Mouse (Mus musculus) C2C12 (cell line): ENCODE measurements around the gene Tpsb2. TPM values are rescaled to one million over a fixed set of nuclear protein-coding genes. Genes with fewer than 3 reads are reported as not detected.

Source experiments
- H3K27me3 ChIP-seq: one replicate; pipeline ENCODE4 v1.6.1; 2011; ENCODE audit not compliant: control insufficient read depth, insufficient read depth, insufficient read length
- H3K36me3 ChIP-seq: one replicate; pipeline ENCODE4 v1.6.1; 2011; ENCODE audit not compliant: control insufficient read depth, insufficient read depth
- H3K4me3 ChIP-seq: one replicate; pipeline ENCODE4 v1.5.1; 2011; ENCODE audit warnings: mild to moderate bottlenecking, control low read depth; ENCODE audit not compliant: poor library complexity, insufficient read depth, severe bottlenecking
- H3K79me2 ChIP-seq: one replicate; pipeline ENCODE4 v1.6.1; 2011; ENCODE audit not compliant: control insufficient read depth, insufficient read depth
- H3K79me3 ChIP-seq: one replicate; pipeline ENCODE4 v1.6.1; 2011; ENCODE audit warnings: low read depth, control low read depth
- H3ac ChIP-seq: one replicate; pipeline ENCODE3; 2011; ENCODE audit warnings: low read depth; ENCODE audit not compliant: control insufficient read depth, insufficient read length
- CEBPB ChIP-seq: IDR thresholded peaks from one replicate; pipeline ENCODE4 v1.6.1; 2011; ENCODE audit warnings: low read depth, mild to moderate bottlenecking, control low read depth, moderate library complexity
- CTCF ChIP-seq: IDR thresholded peaks from one replicate; pipeline ENCODE4 v1.5.1; 2011; ENCODE audit not compliant: control insufficient read depth, insufficient read depth, insufficient read length
- FOSL1 ChIP-seq: IDR thresholded peaks from one replicate; pipeline ENCODE4 v1.8.0; 2011; ENCODE audit warnings: mild to moderate bottlenecking, low read length; ENCODE audit not compliant: poor library complexity, insufficient read depth, severe bottlenecking
- MAX ChIP-seq: IDR thresholded peaks from one replicate; pipeline ENCODE4 v1.6.1; 2011; ENCODE audit warnings: mild to moderate bottlenecking, control low read depth
- MYOD1 ChIP-seq: IDR thresholded peaks from one replicate; pipeline ENCODE4 v1.6.1; 2011; ENCODE audit warnings: low read depth; ENCODE audit not compliant: control insufficient read depth, insufficient read length
- MYOG ChIP-seq: IDR thresholded peaks from one replicate; pipeline ENCODE4 v1.6.1; 2011; ENCODE audit not compliant: control insufficient read depth, insufficient read length; ENCODE audit errors: extremely low read depth
- USF1 ChIP-seq: IDR thresholded peaks from one replicate; pipeline ENCODE4 v1.6.1; 2011; ENCODE audit warnings: low read depth, mild to moderate bottlenecking, control low read depth, moderate library complexity
- polyA plus RNA-seq: library from polyadenylated mRNA; unstranded; fragments of >200 nt; fragmentation: generic; extraction: Trizol; gene quantifications from one replicate; pipeline ENCODE4 v1.2.1, GENCODE M21; 2012; ENCODE audit warnings: missing spikeins

Tpsb2 gene
- polyA plus RNA-seq, 1 experiment: not detected

DNA sequence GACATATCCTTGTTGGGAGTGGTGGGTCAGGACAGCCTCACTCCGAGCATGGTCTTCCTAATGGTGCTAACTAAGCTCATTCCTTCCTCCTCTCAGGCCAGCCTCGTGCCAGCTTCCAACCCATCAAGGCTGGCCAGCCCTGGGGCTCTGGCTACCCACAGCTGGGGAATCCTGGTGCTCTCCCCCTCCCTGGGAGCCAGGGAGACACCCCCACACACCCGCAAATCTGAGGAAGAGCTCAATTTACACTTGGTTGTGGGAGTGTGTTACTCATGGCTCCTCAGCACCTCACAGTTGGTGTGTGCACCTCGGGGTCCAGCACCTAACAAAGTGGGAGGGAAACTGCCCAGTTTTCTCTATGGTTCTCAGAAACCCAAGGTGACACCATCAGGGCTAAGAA is 45.1 kb downstream of the Tpsb2 start:
- no peaks in the 10 kb centered on the region for H3K27me3 ChIP-seq
- H3K79me2 ChIP-seq: no peaks in the 10 kb centered on the region
- no peaks in the 10 kb centered on the region for H3K36me3 ChIP-seq
- H3ac ChIP-seq: no peak overlapping the region
- H3K79me3 ChIP-seq: no peaks in the 10 kb centered on the region
- H3K4me3 ChIP-seq: no peak overlapping the region
- TF ChIP-seq FOSL1 (no peak), USF1 (no peak), MYOG (no peak)

DNA sequence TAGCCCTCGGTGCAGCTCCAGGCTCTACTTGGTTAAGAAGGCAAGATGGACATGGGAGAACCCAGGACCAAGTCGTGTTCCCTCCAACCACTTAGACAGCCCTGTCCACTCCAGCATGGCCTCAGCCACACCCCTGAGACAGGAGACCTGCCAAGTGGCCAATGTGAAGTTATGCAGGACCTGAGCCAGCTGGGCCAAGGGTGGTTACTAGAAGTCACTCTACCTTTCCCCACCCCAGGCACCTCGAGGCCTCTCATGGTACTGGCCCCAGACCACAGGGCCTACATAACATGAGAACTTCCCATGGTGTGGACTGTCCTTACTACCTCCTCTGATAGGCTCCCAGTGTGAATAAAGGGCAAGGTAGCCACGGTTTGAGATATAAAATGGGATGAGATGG is 48.1 kb downstream of the Tpsb2 start:
- no peaks in the 10 kb centered on the region for H3K79me3 ChIP-seq
- H3K27me3 ChIP-seq: no peaks in the 10 kb centered on the region
- TF ChIP-seq MYOD1 (no peak), MAX (no peak)
- no peak overlapping the region for H3K4me3 ChIP-seq
- no peaks in the 10 kb centered on the region for H3K36me3 ChIP-seq
- no peaks in the 10 kb centered on the region for H3K79me2 ChIP-seq
- H3ac ChIP-seq: no peak overlapping the region

- no peak for TF ChIP-seq FOSL1
- no peak for TF ChIP-seq CTCF
- TF ChIP-seq MYOD1: no peak
- no peak for TF ChIP-seq MAX
- TF ChIP-seq CEBPB: no peak
- no peak for TF ChIP-seq USF1
- no peak for TF ChIP-seq MYOG
- no peaks in the 10 kb centered on the region for H3K27me3 ChIP-seq
- no peak overlapping the region for H3K4me3 ChIP-seq
- H3K79me3 ChIP-seq: no peaks in the 10 kb centered on the region
- no peaks in the 10 kb centered on the region for H3K79me2 ChIP-seq
- no peak overlapping the region for H3ac ChIP-seq
- H3K36me3 ChIP-seq: no peaks in the 10 kb centered on the region
These were observed 48.8 kb downstream of the Tpsb2 start for GRCm38 (mm10) chr17:25414917-25415316.

DNA sequence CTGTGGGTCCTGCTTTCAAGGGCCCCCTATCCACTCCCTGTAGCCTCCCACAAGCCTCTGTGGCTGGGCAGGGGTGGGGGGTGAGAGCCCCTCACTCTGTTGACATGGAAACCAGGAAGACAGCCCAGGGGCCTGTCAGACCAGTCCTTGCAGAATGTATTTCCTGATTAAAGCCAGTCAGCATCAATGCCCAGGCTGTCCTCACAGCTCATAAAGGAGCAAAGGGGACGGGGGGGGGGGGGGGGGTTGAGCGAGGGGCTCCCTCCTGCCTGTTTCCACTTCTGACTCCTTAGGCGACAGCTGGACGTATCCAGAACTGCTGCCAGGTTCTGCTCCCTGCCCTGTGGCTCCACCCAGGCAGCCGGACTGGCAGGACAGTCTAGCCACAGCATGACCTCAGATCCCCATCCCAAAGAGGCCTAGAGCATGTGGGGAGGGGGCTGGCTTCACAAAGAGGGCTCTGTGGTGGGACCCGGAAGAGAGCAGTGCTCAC is 49.4 kb downstream of the Tpsb2 start:
- Histone ChIP-seq H3ac (no peak overlapping the region), H3K79me3 (no peaks in the 10 kb centered on the region), H3K36me3 (no peaks in the 10 kb centered on the region), H3K4me3 (no peak overlapping the region), H3K27me3 (peaks cover under 1% of the 10 kb centered on the region), H3K79me2 (no peaks in the 10 kb centered on the region)
- TF ChIP-seq CTCF: no peak
- no peak for TF ChIP-seq MYOG
- TF ChIP-seq MAX: no peak
- TF ChIP-seq CEBPB: no peak
- TF ChIP-seq USF1: no peak
- TF ChIP-seq FOSL1: no peak
- TF ChIP-seq MYOD1: no peak

DNA sequence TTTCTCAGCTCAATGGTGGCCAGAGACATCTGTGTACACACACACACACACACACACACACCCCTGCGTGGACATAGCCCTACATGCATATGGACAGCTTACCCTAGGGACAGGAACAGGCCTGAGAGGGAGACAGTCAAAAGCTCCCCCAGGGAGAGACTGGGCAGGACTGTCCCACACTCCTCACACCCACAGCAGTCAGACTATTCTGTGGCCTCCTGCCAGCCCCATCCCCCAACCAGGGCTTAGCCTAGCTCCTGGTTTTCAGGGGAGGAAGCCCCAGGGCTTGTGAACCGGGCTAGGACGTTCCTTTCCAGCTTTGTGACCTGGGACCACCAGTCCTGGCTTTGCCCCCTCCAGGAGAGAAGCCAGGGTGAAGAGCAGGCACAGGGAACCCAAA is 50.1 kb downstream of the Tpsb2 start:
- Histone ChIP-seq H3ac (no peak overlapping the region), H3K27me3 (peaks cover 4% of the 10 kb centered on the region), H3K4me3 (no peak overlapping the region), H3K36me3 (no peaks in the 10 kb centered on the region), H3K79me3 (no peaks in the 10 kb centered on the region), H3K79me2 (no peaks in the 10 kb centered on the region)
- TF ChIP-seq MYOG (no peak), USF1 (no peak), MAX (no peak), MYOD1 (no peak), FOSL1 (no peak), CTCF (no peak), CEBPB (no peak)

- Histone ChIP-seq H3K27me3 (peaks cover 9% of the 10 kb centered on the region), H3ac (no peak overlapping the region), H3K4me3 (no peak overlapping the region), H3K79me3 (no peaks in the 10 kb centered on the region), H3K36me3 (no peaks in the 10 kb centered on the region), H3K79me2 (no peaks in the 10 kb centered on the region)
- TF ChIP-seq USF1 (peak; percentile 67), CTCF (no peak)
These were observed 51.9 kb downstream of the Tpsb2 start for GRCm38 (mm10) chr17:25417990-25418389.

Other genes with a start within 250 kb of the Tpsb2 start
- gene Ptx4, start 245.5 kb upstream of the Tpsb2 start, polyA plus RNA-seq: not detected
- gene Clcn7, start 232.9 kb upstream of the Tpsb2 start, polyA plus RNA-seq: 19.9 TPM
- gene Ccdc154, start 203.8 kb upstream of the Tpsb2 start, polyA plus RNA-seq: not detected
- not detected for gene Gm38655, start 190.8 kb upstream of the Tpsb2 start, polyA plus RNA-seq
- gene BC003965, start 181.8 kb upstream of the Tpsb2 start, polyA plus RNA-seq: 14.3 TPM
- gene Unkl, start 177.9 kb upstream of the Tpsb2 start, polyA plus RNA-seq: 1.8 TPM
- 22.7 TPM for gene Gnptg, start 126.2 kb upstream of the Tpsb2 start, polyA plus RNA-seq
- gene Tsr3, start 126.1 kb upstream of the Tpsb2 start, polyA plus RNA-seq: 39.3 TPM
- gene Baiap3, start 109.9 kb upstream of the Tpsb2 start, polyA plus RNA-seq: 0.16 TPM
- 405 TPM for gene Ube2i, start 91.7 kb upstream of the Tpsb2 start, polyA plus RNA-seq
- gene Prss34, start 67.9 kb upstream of the Tpsb2 start, polyA plus RNA-seq: not detected
- gene Prss28, start 57.7 kb upstream of the Tpsb2 start, polyA plus RNA-seq: not detected
- not detected for gene Prss29, start 47.7 kb upstream of the Tpsb2 start, polyA plus RNA-seq
- 2.5 TPM for gene Tpsab1, start 20.7 kb upstream of the Tpsb2 start, polyA plus RNA-seq
- not detected for gene Tpsg1, start 3.0 kb downstream of the Tpsb2 start, polyA plus RNA-seq
- gene Cacna1h, start 67.5 kb downstream of the Tpsb2 start, polyA plus RNA-seq: not detected
- gene Tekt4, start 88.3 kb downstream of the Tpsb2 start, polyA plus RNA-seq: not detected
- gene Sstr5, start 131.0 kb downstream of the Tpsb2 start, polyA plus RNA-seq: not detected
- gene Sox8, start 204.4 kb downstream of the Tpsb2 start, polyA plus RNA-seq: 0.99 TPM
- gene Lmf1, start 212.8 kb downstream of the Tpsb2 start, polyA plus RNA-seq: 14.0 TPM